Mouse (Mus musculus) heart, postnatal 14 days (tissue): ENCODE measurements around the gene G3bp2. TPM values are rescaled to one million over a fixed set of nuclear protein-coding genes. Genes with fewer than 3 reads are reported as not detected.
A peak's percentile ranks its signal among the peaks of the same experiment; 100 is the strongest.
"Not testable (repeated sequence)": the region's sequence is repeated elsewhere in the genome, so short reads cannot be mapped to it uniquely, and the experiment has no call there.

Experiments used
- DNase-seq, 2 experiments: peaks; one replicate each; pipeline ENCODE4 v3.0.0; 2021 to 2022
- intact Hi-C: fragments of 180-260 bp; cut with DNase I; formaldehyde crosslinking; loops from one replicate; pipeline ENCODE4 v1.15.1; 2025
- long read RNA-seq, 2 experiments: library from polyadenylated mRNA; stranded (forward); transcript quantifications; one replicate each; pipeline ENCODE4 v2.0.0; 2021
- total RNA-seq, 2 experiments: library from RNA; stranded (reverse); gene quantifications; 2 replicates each; pipeline ENCODE4 v1.2.3; 2021

G3bp2 gene
- total RNA-seq, result 10 to 100 TPM; 69.1 to 70.7 TPM
- long read RNA-seq, experiment 1, full-length matches to known transcripts, result 86 of 170 reads
- long read RNA-seq, experiment 1, partial matches to known transcripts, result 13 of 170 reads
- long read RNA-seq, experiment 1, other reads (novel, unspliced or antisense), result 71 of 170 reads
- long read RNA-seq, experiment 2, full-length matches to known transcripts, result 87 of 154 reads
- long read RNA-seq, experiment 2, partial matches to known transcripts, result 12 of 154 reads
- long read RNA-seq, experiment 2, other reads (novel, unspliced or antisense), result 55 of 154 reads

DNA sequence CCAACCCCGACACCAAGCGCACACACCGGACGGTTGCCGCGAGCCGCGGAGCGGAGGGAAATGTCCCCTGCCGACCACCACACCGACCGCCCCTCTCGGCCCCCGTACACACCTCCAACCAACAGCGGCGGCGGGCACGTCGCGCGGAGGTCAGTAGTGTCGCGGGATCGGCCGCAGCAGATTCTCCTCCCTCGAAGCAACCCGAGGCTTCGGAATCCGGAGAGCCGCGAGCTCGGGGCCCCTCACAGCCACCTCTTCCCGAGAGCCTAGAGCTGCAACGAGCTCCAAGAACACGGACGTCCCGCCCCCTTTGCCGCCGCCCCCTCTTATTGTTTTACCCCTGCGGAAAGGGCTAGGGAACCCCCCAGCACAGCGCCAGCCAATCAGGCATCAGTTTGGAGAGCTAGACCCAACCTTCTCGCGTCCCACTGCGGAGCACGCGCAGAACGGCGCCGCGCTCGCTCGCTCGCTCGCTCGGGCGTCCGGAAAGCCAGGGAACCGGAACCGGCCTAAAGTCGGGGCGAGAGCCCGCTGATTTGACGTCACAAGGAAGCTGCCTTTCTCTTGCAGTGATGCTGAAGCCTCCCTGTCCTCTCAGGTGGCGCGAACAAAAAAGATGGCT, at the start of gene G3bp2:
G3bp2 (minus strand) TSS at position 303 of the 622 bp plus-strand sequence.
- DNase-seq, result peak; percentile 96 to 97
- intact Hi-C loops, result loop anchor here (5.0 kb wide), 1 partner anchor 34 kb away; no protein-coding TSS in a partner anchor

DNA sequence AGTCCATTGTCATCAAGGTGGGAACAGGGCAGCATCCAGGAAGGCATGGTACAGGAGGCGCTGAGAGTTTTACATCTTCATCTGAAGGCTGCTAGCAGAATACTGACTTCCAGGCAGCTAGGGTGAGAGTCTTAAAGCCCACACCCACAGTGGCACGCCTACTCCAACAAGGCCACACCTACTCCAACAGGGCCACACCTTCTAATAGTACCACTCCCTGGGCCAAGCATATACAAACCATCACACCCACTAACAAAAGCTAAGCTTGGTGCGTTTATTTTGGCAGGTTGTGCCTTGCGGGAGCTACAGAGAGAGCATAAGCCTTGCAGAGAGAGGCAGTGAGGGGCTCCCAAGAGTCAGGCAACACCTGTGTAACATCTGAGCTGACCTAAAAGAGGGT, 49.5 kb upstream of the G3bp2 start:
- intact Hi-C loops, DNase-seq: not testable (repeated sequence)

DNA sequence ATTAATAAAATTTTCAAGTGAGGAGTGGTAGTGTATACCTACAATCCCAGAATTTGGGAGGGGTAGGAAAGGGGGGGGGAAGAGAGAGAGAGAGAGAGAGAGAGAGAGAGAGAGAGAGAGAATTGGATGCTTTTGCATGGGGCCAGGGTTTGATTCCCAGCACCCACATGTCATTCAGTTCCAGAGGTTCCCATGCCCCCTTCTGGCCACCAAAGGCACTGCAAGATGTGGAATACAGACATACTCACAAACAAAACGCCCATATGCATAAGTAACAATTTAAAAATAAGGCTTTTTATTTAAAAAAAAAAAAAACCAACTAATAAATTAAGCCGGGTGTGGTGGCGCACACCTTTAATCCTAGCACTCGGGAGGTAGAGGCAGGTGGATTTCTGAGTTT, 48.6 kb upstream of the G3bp2 start:
- intact Hi-C loops, result no loop called here
- no peak for DNase-seq

DNA sequence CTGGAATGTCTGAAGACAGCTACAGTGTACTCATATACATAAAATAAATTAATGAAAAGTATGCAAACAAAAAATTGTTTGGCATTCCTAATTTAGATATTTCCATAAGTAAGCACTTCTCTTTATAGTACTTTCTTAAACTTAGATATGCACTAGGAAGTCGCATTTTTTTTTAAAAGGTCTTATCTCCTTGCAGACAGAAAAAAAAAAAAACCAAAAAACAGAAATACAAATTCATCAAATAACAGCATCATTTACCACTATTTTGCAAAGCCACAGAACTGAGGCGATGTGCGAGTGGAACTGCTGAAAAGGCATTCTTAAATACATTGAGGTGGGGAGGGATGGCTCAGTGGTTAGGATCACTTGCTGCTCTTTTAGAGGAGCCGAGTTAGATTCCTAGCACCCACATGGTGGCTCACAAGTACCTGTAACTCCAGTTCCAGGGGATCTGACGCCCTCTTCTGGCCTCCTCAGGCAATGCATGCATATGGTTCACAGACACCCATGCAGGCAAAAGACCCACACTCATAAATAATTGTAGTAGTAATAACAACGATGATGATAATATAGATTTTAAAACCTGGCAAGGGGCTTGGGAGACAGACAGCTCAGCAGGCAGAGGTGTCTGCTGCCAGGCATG, 46.6 kb upstream of the G3bp2 start:
- DNase-seq, result no peak

DNA sequence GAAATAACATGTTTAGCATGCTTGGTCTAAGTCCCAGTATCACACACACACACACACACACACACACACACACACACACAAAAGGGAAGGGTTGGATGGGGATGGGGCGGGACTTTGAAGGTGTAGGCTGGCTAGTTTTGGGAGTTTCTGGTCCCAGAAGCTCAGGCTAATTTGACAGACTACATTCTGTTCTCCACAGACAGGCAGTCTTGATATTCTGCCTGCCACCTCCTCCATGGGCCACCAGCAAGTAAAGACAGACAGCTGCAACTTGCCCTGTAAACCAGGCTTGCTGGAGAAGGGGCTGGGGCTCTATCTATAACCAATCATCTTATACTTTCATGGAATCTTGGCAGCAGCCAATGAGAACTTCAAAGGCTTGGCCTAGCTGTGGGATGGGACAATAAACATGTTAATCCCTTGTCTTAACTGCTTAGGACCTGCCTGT, 45.8 kb upstream of the G3bp2 start:
- DNase-seq, result no peak
- intact Hi-C loops, result no loop called here

More for the DNA sequence above, 46.6 kb upstream of the G3bp2 start:
- intact Hi-C loops, result no loop called here

DNA sequence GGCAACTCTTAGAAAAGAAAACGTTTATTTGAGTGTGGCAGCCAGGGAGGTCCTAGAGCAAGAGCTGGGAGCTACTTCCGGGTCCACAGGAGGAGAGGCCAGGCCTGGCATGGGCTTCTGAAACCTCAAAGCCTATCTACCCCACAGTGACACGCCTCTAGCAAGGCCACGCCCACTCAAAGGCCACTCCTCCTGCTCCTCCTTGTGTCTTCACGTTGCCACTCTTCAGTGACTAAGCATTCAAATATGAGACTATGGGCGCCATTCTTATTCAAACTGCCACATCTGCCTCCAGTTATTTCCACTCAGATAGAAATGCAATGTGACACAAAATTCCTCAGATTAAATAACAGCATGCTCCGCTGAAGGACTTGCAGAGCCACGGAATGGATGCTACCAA, 45.1 kb upstream of the G3bp2 start:
- intact Hi-C loops, result no loop called here
- peak in 1 of 2 experiments; percentile 45 for DNase-seq

DNA sequence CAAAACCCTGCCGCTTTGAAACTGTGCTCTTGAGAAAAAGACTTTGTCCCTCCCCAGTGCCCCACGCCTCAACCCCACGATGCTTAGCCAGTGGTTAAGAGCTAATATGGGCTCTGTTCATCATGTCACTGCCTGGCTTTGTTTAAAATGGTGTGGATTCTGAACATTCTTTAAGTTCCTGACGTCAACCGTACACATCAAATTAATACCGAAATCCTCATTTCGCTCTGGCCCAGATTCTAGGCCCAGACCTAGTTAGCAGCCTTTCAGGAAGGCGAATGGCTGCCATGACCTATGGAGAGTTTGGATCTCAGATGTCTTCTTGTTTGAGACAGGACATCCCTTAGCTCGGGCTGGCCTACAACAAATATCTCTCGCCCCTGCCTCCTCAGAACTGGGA, 44.2 kb upstream of the G3bp2 start:
- intact Hi-C loops, result no loop called here
- no peak for DNase-seq

DNA sequence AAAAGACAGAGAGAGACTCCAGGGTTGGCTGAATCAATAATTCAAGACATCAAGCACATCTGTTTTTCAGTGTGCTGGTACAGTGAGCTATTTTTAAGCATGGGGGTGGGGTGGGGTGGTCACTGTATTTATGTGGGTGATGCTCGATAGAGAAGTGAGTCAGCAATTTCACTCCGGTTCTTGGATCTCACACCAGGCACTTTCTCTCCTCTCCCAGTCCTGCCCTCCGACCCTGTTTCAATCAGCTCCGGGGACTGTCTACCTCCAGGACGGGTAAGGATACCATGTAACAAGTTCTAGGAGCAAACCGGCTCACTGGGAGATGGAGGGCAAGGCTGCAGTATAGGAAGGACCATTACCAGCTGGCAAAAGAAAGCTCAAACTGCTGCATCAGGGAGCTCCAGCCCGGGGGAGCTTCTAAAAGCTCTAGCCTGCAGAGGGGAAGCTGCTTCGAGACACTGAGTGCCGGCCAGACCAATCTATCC, 43.7 kb upstream of the G3bp2 start:
- DNase-seq, result no peak
- intact Hi-C loops, result no loop called here

DNA sequence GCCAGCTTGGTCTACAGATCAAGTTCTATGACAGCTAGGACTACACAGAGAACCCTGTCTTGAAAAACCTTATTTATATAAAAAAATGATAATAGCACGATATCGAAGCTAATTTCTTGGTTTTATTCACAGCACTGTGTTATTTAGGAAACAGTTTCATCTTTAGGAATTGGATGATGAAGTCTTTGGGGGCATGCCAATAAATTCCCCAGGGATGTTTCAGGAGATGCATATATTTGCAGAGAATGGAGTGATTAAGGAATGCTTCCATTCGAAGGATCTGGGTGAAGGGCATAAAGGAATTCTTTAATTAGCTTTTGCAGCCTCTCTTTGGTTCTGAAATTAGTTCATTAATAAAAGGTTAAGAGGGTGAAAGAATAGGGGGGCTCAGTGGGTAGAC, 41.9 kb upstream of the G3bp2 start:
- intact Hi-C loops, result no loop called here
- no peak for DNase-seq

DNA sequence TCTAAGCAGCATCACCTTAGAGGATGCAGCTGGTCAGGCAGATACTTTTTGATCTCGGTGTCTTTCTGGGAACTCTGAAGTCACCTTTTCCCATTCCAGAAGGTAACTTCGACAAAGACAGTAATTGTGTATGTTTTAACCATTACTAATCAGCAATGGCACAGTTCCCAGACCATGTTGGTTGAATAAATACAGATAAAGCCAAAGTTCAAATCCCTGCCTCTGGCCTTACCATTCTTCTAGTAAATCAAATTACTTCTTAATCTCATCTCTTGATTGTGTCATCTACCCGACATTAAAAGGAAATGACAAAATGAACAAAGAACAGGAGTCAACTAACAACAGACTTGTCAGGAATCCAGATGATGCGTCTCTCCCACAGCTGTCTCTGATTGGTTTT, 38.1 kb upstream of the G3bp2 start:
- no peak for DNase-seq
- intact Hi-C loops, result no loop called here

DNA sequence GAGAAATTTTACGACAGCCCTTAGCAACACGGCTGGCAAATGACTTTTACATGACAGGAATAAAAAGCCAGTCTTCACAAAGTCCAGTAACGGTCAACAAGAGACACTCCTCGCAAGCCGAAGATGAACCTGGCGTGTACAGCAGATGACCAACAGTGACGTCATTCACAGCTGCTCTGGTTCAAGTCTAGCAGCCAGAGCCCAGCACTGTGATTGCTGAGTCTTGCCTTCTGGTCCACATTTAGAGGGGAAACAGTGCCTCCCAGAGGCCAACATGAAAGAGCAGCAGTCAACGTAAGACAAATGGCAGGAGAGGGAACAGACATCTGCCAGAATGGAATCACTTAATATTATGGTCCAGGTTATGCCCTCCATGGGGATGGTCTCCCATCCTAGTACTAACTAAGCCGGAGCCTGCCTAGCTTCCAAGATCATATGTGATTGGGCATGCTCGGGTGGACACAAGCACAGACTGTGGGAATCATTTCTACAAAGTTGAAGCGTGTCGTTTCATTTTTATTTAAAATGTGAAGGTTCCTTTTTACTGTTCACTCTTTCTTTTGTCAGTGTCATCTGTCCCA, 34.4 kb upstream of the G3bp2 start:
- intact Hi-C loops, result loop anchor here (5.0 to 10.0 kb wide), 3 partner anchors 36 to 153 kb away; partner anchors contain the start of genes G3bp2 and Rchy1
- peak; percentile 80 to 84 for DNase-seq

DNA sequence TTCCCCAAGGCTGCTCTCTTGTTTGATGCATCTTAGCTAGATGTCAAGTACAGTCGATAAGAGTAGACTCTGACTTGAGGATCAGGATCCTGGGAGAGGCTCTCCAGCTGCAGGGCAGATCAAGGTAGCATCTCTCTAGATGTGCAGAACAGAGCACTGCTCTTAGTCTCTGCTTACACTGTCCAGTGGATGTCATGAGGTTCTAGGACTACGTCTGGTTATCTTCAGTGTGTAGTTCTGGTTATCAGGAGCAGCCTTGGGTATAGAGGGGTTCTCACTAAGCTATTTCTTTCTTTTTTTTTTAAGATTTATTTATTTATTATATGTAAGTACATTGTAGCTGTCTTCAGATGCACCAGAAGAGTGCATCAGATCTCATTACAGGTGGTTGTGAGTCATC, 31.4 kb upstream of the G3bp2 start:
- intact Hi-C loops, result loop anchor here (5.0 to 10.0 kb wide), 3 partner anchors 33 to 150 kb away; partner anchors contain the start of genes G3bp2 and Rchy1
- no peak for DNase-seq

DNA sequence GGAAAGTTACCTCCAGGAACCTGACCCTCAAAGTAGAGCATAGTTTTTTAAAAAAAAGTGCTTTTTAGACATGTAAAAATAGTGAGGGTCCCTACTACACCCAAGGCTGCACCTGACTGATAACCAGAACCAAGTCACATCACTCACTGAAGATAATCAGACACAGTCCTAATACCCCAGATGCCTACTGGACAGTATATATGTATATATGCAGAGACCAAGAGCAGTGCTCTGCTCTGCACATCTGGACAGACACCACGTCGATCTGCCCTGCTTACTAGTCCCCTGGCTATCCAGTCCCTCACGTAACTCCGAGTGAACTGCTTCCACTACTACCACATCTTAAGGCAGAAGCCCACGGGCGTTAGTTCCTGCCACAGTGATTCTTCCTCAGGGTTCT, 30.7 kb upstream of the G3bp2 start:
- no peak for DNase-seq
- intact Hi-C loops, result loop anchor here (10.0 kb wide), 2 partner anchors 49 to 149 kb away; partner anchors contain the start of gene Rchy1

DNA sequence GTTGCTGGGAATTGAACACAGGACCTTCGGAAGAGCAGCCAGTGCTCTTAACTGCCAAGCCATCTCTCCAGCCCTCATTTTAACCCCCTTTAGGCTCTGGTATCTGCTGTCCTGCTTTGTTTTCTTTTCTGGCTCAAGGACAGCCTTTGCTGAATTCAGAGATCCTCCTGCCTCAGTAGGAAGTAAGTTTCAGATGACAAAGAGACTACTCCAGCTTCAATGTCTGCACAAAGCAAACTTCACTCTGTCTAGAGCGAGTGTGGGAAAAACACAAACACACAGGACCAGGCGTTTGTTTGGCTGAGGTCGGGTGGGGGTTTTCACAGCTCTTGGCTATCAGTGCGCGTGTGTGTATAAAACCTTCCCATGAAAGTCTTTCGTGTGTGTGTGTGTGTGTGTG, 30.0 kb upstream of the G3bp2 start:
- intact Hi-C loops, result loop anchor here (10.0 kb wide), 2 partner anchors 49 to 149 kb away; partner anchors contain the start of gene Rchy1
- no peak for DNase-seq

DNA sequence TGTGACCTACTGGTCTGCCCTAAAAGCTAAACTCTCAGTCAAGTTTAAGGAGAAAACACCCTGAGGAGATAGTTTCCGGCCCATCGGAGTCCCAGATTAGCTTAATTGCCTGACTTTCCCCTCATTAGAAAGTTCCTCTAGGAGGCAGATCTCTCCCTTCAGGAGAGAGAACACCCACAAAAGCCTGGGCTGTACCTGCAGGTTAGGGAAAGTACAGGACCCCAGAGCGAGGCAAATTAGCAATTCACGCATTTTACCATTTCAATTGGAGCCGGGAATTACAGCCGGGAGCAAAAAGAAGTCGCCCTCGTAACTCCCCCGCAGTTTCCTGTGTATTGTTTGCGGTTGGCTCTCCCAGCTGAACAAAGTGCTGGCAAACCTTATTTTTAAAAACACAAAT, 29.1 kb upstream of the G3bp2 start:
- no peak for DNase-seq
- intact Hi-C loops, result loop anchor here (10.0 kb wide), 2 partner anchors 48 to 148 kb away; partner anchors contain the start of gene Rchy1

DNA sequence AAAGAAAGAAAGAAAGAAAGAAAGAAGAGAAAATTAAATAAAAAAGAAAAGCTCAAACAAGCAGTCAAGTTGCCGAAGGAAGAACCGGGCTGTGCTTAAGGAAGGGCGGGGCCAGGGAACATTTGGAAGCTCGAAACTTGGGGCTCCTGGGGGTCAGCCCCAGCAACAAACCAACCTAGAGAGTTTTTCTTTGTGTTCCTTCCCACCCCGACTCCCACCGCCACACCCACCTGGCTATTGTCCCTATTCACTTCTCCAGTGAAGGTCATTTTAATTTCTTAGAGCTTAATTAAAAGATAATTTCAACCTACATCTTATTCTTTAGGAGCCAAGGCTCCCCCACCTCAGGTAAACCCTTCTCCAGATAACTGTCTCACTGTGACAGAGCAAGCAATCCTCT, 28.7 kb upstream of the G3bp2 start:
- DNase-seq, result no peak
- intact Hi-C loops, result loop anchor here (10.0 kb wide), 2 partner anchors 47 to 147 kb away; partner anchors contain the start of gene Rchy1

DNA sequence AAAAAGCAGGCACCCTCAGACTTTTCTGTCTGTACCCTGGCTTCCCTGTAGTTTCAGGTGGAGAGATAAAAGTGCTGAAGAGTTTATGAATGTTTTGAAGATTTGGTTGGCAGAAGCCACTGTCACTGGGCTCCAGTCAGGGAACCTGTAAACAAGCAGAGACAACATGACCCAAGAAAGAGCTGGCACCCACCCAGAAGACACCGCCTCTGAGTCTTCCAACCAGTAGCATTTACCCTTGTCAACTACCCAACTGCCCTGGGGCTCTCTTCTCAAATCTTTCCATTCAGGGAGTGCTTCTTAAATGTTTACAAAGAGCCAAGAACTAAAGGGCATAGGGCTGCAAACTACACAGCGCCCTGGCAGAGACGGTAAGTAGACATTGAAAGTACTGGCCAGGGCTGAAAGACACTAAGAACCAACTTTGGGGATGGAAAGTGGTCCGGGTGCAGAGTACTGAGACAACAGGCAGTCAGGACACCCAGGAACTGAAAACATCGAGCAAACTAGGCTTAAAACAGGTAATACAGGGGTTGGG, 27.4 kb upstream of the G3bp2 start:
- intact Hi-C loops, result loop anchor here (10.0 kb wide), 2 partner anchors 46 to 146 kb away; partner anchors contain the start of gene Rchy1

DNA sequence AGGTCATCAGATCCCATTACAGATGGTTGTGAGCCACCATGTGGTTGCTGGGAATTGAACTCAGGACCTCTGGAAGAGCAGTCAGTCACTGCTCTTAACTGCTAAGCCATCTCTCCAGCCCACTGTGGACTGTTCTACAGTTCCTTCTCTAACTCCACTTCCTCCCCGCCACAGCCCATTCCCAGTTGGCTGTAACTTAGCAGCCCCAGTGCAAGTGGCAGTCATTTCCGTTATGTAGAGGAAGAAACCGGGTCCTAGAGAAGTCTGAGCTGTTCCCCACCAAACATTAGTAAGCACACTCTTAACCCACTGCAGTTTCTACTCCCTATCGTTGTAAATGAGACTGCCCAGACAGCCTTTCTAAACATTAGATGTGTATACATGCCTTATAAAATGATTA, 23.8 kb upstream of the G3bp2 start:
- intact Hi-C loops, result no loop called here
- no peak for DNase-seq

More for the DNA sequence above, 27.4 kb upstream of the G3bp2 start:
- no peak for DNase-seq

DNA sequence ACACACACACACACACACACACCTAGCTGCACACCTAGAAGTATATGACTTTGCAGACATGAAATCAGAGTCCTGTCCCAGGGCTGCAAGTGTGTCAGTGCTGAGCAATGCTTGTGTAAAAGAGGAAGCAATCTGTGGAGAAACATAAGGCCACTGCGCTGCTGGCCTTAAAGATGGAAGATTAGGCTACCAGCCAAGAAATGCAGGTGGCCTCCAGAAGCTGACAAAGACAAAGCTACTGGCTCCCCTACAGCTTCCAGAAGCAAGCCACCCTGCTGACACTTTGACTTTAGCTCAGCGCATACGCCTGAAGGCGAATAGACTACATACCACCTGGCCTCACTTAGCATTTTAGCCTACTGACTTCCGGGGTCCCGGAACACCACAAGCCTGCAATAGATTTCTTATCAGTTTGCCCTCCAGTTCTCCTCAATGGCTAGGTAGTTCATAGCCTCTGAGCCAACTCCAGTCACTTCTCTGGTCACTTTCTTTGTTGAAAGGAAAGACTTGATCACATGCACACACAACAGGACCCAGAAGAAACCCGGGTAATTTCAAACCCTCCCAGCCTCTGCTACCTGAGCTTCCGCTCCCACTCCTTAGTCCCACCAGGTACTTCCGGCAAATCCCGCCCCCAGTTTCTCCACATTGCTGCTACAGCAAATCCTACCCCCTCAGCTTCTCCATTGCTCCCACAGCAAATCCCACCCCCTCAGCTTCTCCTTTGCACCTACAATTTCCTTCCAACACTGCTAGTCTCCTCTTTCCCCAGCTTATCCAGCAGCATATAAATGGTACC, 23.0 kb upstream of the G3bp2 start:
- intact Hi-C loops, result no loop called here
- peak in 1 of 2 experiments; percentile 33 for DNase-seq
